ENCODE assay signal across 7 mouse cellular contexts in the genomic region with DNA sequence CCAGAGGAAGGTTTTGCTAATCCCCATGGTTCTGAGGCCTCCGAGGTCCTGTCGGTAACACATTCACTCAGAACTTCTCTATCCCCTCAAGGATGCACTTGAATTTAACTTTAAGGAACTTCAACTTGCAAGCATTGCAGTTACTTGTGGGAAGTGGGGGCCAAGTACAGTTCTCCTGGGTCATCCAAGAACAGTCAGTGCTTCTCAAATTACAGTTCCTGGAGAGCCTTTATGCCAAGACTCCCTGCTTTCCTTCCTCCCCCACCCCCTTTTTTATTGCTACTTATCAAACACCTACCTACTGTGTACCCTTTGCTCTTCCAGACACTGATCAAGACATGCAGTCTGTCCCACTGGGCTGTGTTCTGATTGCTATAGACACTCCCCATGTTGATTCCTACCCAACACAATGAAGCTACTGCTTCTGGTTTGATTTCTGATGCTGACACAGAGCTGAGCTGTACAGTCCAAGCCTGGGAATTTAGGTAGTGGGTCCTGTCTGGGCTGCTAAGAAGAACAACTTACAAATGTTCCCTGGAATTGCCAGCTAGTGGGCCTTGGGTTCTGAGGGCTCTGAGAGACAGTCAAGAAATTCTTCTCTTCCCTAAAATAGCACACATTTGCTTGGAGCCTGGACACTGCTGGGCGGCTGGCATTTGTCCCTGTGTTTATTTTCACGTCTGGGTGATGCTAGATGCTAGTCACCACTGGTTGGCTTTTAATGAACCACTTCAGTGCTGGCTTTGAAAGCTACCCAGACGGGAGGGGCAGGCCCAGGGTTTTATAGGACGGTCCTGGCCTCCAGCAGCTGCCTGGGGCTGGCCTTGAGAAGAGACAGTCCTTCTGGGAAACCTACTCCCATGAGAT.
A peak's percentile ranks its signal among the peaks of the same experiment; 100 is the strongest.
DNase-seq lines count a peak whose midpoint lies in the region; ATAC-seq and TF ChIP-seq lines count a peak whose summit lies in the region.

No protein-coding gene starts in this region.

- H3K27ac ChIP-seq in heart, embryonic 10.5 days = peak overlapping the region; percentile 38; the same call in 1 of the 2 replicates

- peak; percentile 46 for DNase-seq in brain, embryonic 14.5 days (ENCODE audit: low read depth)
- peak; percentile 73 to 80 for DNase-seq in cerebellum, postnatal 10 days
- DNase-seq in heart, embryonic 10.5 days (ENCODE audit: low spot score) = no peak
- peak; percentile 13 for DNase-seq in large intestine, adult 2 months (ENCODE audit: low read depth, low spot score)
- DNase-seq in frontal cortex, postnatal 25 days (ENCODE audit: low spot score in 2 of 2) = no peak
- no peak for DNase-seq in thymus, postnatal 36 days

- H3K27me3 ChIP-seq in heart, embryonic 10.5 days (ENCODE audit: insufficient read depth, poor library complexity, severe bottlenecking) = no peaks in the 10 kb centered on the region

- H3K9me3 ChIP-seq in heart, embryonic 10.5 days = peaks cover 6% of the 10 kb centered on the region

- no peak for TF ChIP-seq POLR2A in brain, embryonic 14.5 days (IDR thresholded peaks at IDR 0.05; ENCODE audit: borderline replicate concordance, extremely low read depth, insufficient read depth, insufficient read length, poor library complexity, severe bottlenecking)

- peaks cover 14% of the 10 kb centered on the region for H3K4me1 ChIP-seq in heart, embryonic 10.5 days

- H3K4me3 ChIP-seq in heart, embryonic 10.5 days = no peak overlapping the region

- no peak for TF ChIP-seq CTCF in brain, embryonic 14.5 days (IDR thresholded peaks at IDR 0.05; ENCODE audit: borderline replicate concordance, extremely low read depth, insufficient read depth, insufficient read length)

- ATAC-seq in activated CD4-positive, CD25-positive, alpha-beta regulatory T cell, adult 4 months = no peak

- no peaks in the 10 kb centered on the region for H3K36me3 ChIP-seq in heart, embryonic 10.5 days

- WGBS in heart, embryonic 10.5 days = 48% methylated on average over 6 of the region's 6 CpGs
- WGBS in large intestine, adult 2 months = 38% methylated on average over 6 of the region's 6 CpGs

Comparison
In these comparisons a context has a peak if more than half of its experiments do, and no peak if none do; other contexts are left out.
1. DNase-seq: peak in brain, embryonic 14.5 days (single experiment), cerebellum, postnatal 10 days (2 of 2) and large intestine, adult 2 months (single experiment); none in heart, embryonic 10.5 days (single experiment), frontal cortex, postnatal 25 days (0 of 2) and thymus, postnatal 36 days (0 of 2).